Mouse (Mus musculus) thymus, postnatal 14 days (tissue): ENCODE measurements around the gene Terb2.

Experiments used
- DNase-seq: peaks from one replicate; pipeline ENCODE4 v3.0.0; 2021

The Terb2 gene

GRCm38 (mm10) chr2:122186106-122186505, at the start of gene Terb2, which contains the start of gene Patl2:
Gene Terb2 (plus strand): TSS chr2:122186272.
Gene Patl2 (minus strand): TSS chr2:122186189.
- no peak for DNase-seq

GRCm38 (mm10) chr2:122137839-122138465, 48.1 kb upstream of the Terb2 start:
- no peak for DNase-seq

GRCm38 (mm10) chr2:122140815-122141214, 45.3 kb upstream of the Terb2 start:
- no peak for DNase-seq

GRCm38 (mm10) chr2:122141332-122141967, 44.6 kb upstream of the Terb2 start:
- DNase-seq: no peak

GRCm38 (mm10) chr2:122143111-122143510, 43.0 kb upstream of the Terb2 start:
- DNase-seq: no peak

- DNase-seq: no peak
These were observed 40.3 kb upstream of the Terb2 start for GRCm38 (mm10) chr2:122145756-122146155.

- DNase-seq: no peak
These were observed 39.4 kb upstream of the Terb2 start for GRCm38 (mm10) chr2:122146687-122147086.

GRCm38 (mm10) chr2:122147508-122148241, 38.4 kb upstream of the Terb2 start, which contains the start of gene B2m:
Gene B2m (plus strand): TSS chr2:122147686.
- peak; percentile 94 for DNase-seq

GRCm38 (mm10) chr2:122148242-122148917, 37.7 kb upstream of the Terb2 start:
- peak; percentile 71 for DNase-seq

GRCm38 (mm10) chr2:122149316-122149715, 36.8 kb upstream of the Terb2 start:
- DNase-seq: no peak

GRCm38 (mm10) chr2:122149716-122150115, 36.4 kb upstream of the Terb2 start:
- no peak for DNase-seq

GRCm38 (mm10) chr2:122151221-122151620, 34.9 kb upstream of the Terb2 start:
- no peak for DNase-seq

GRCm38 (mm10) chr2:122152850-122153249, 33.2 kb upstream of the Terb2 start:
- DNase-seq: no peak

- DNase-seq: no peak
These were observed 32.2 kb upstream of the Terb2 start for GRCm38 (mm10) chr2:122153681-122154365.

GRCm38 (mm10) chr2:122154479-122154878, 31.6 kb upstream of the Terb2 start:
- no peak for DNase-seq

- DNase-seq: no peak
These were observed 30.8 kb upstream of the Terb2 start for GRCm38 (mm10) chr2:122155292-122155691.

- peak; percentile 23 for DNase-seq
These were observed 29.9 kb upstream of the Terb2 start for GRCm38 (mm10) chr2:122156051-122156700.

GRCm38 (mm10) chr2:122157561-122157960, 28.5 kb upstream of the Terb2 start:
- DNase-seq: no peak

GRCm38 (mm10) chr2:122158362-122158802, 27.7 kb upstream of the Terb2 start:
- DNase-seq: no peak

GRCm38 (mm10) chr2:122159667-122160066, 26.4 kb upstream of the Terb2 start:
- peak; percentile 47 for DNase-seq

GRCm38 (mm10) chr2:122160680-122161079, 25.4 kb upstream of the Terb2 start, which contains the start of gene Trim69:
Gene Trim69 (plus strand): TSS chr2:122160700.
- DNase-seq: peak; percentile 86

GRCm38 (mm10) chr2:122161542-122161941, 24.5 kb upstream of the Terb2 start:
- DNase-seq: no peak
